Mouse (Mus musculus) cerebellum, adult 2 months (tissue): ENCODE measurements around the gene Krtap5-4. TPM values are rescaled to one million over a fixed set of nuclear protein-coding genes. Genes with fewer than 3 reads are reported as not detected.
"Not testable (repeated sequence)": the region's sequence is repeated elsewhere in the genome, so short reads cannot be mapped to it uniquely, and the experiment has no call there.

Source experiments
- DNase-seq, 2 experiments: peaks; one replicate each; pipeline ENCODE4 v3.0.0; 2021
- H3K27ac ChIP-seq: fragments of 200-500 bp; 2 replicates; pipeline ENCODE4 v1.5.1; 2012; ENCODE audit warnings: low read length, control low read depth, inconsistent platforms; ENCODE audit not compliant: insufficient read depth
- H3K27me3 ChIP-seq: fragments of 200-500 bp; 2 replicates; pipeline ENCODE4 v1.6.1; 2012; ENCODE audit warnings: inconsistent platforms, mild to moderate bottlenecking, low read length, moderate library complexity; ENCODE audit not compliant: control insufficient read depth, insufficient read depth
- H3K4me1 ChIP-seq: fragments of 200-500 bp; 2 replicates; pipeline ENCODE4 v1.6.1; 2011; ENCODE audit warnings: low read length; ENCODE audit not compliant: control insufficient read depth, insufficient read depth
- H3K4me3 ChIP-seq: fragments of 200-500 bp; replicated peaks from 2 replicates; pipeline ENCODE3; 2011; ENCODE audit warnings: mild to moderate bottlenecking, low read depth, low read length, control low read depth; ENCODE audit not compliant: insufficient read depth
- CTCF ChIP-seq: fragments of 200-500 bp; IDR thresholded peaks from 2 replicates; pipeline ENCODE4 v1.5.1; 2011; ENCODE audit warnings: low read depth, mild to moderate bottlenecking, control low read depth, low read length, moderate library complexity, borderline replicate concordance; ENCODE audit not compliant: insufficient read depth
- POLR2A ChIP-seq: fragments of 200-500 bp; IDR thresholded peaks from 2 replicates; pipeline ENCODE4 v1.6.1; 2011; ENCODE audit warnings: low read length, control low read depth, borderline replicate concordance; ENCODE audit not compliant: insufficient read depth
- WGBS: fragments of 180-500 bp; shearing (Covaris S2); methylation state at CpG from one replicate; pipeline ENCODE4 v1.1.7; 2018; 5-methylcytosine and 5-hydroxymethylcytosine counted together
- polyA plus RNA-seq: library from polyadenylated mRNA; depleted of rRNA; stranded (reverse); fragments of >200 nt; gene quantifications from 2 replicates; pipeline ENCODE4 v1.2.3, GENCODE M21; 2012

The Krtap5-4 gene
- polyA plus RNA-seq, 1 experiment = not detected

GRCm38 (mm10) chr7:142326714-142327445 lies 23.5 kb downstream of the Krtap5-4 start:
- 71% methylated on average over 9 of the region's 9 CpGs for WGBS
- DNase-seq = no peak
- no peaks in the 10 kb centered on the region; the same call in 1 of the 2 replicates for H3K4me1 ChIP-seq
- no peak overlapping the region for H3K4me3 ChIP-seq
- TF ChIP-seq CTCF = no peak
- TF ChIP-seq POLR2A = no peak
- no peak overlapping the region for H3K27ac ChIP-seq
- no peaks in the 10 kb centered on the region for H3K27me3 ChIP-seq

GRCm38 (mm10) chr7:142328507-142328906 lies 25.2 kb downstream of the Krtap5-4 start:
- H3K27me3 ChIP-seq = no peaks in the 10 kb centered on the region
- TF ChIP-seq POLR2A = no peak
- TF ChIP-seq CTCF = no peak
- H3K4me1 ChIP-seq = no peaks in the 10 kb centered on the region; the same call in 1 of the 2 replicates
- 89% methylated on average over 3 of the region's 3 CpGs for WGBS
- no peak overlapping the region for H3K27ac ChIP-seq
- no peak overlapping the region for H3K4me3 ChIP-seq
- no peak for DNase-seq

- Histone ChIP-seq H3K4me1 (peaks cover 10% of the 10 kb centered on the region), H3K27ac (no peak overlapping the region), H3K4me3 (no peak overlapping the region), H3K27me3 (no peaks in the 10 kb centered on the region)
- TF ChIP-seq CTCF (no peak), POLR2A (no peak)
- 31% methylated on average over 9 of the region's 9 CpGs for WGBS
- DNase-seq = peak in 1 of 2 experiments; percentile 9
Measured at GRCm38 (mm10) chr7:142330271-142330724, 26.9 kb downstream of the Krtap5-4 start.

GRCm38 (mm10) chr7:142331281-142331680 lies 27.9 kb downstream of the Krtap5-4 start:
- TF ChIP-seq CTCF (no peak), POLR2A (no peak)
- H3K4me3 ChIP-seq = no peak overlapping the region
- 93% methylated on average over 4 of the region's 4 CpGs for WGBS
- DNase-seq = no peak
- H3K27me3 ChIP-seq = no peaks in the 10 kb centered on the region
- H3K4me1 ChIP-seq = peaks cover 15% of the 10 kb centered on the region
- no peak overlapping the region for H3K27ac ChIP-seq

GRCm38 (mm10) chr7:142332741-142333140 lies 29.4 kb downstream of the Krtap5-4 start:
- peaks cover 15% of the 10 kb centered on the region for H3K4me1 ChIP-seq
- not testable (repeated sequence) for DNase-seq, H3K4me3 ChIP-seq, H3K27me3 ChIP-seq, H3K27ac ChIP-seq
- WGBS = 94% methylated on average over 5 of the region's 9 CpGs

- TF ChIP-seq CTCF = peak; percentile 96
- TF ChIP-seq POLR2A = no peak
- Histone ChIP-seq H3K4me3 (no peak overlapping the region), H3K27ac (no peak overlapping the region), H3K4me1 (peaks cover 15% of the 10 kb centered on the region), H3K27me3 (no peaks in the 10 kb centered on the region)
- peak; percentile 82 to 90 for DNase-seq
- 2% methylated on average over 3 of the region's 3 CpGs for WGBS
Measured at GRCm38 (mm10) chr7:142334246-142334645, 30.9 kb downstream of the Krtap5-4 start.

- TF ChIP-seq CTCF (no peak), POLR2A (no peak)
- no peaks in the 10 kb centered on the region for H3K27me3 ChIP-seq
- WGBS = 15% methylated on average over 8 of the region's 8 CpGs
Measured at GRCm38 (mm10) chr7:142335151-142335550, 31.8 kb downstream of the Krtap5-4 start.

GRCm38 (mm10) chr7:142340269-142340970 lies 37.1 kb downstream of the Krtap5-4 start:
- Histone ChIP-seq H3K27ac (no peak overlapping the region), H3K27me3 (no peaks in the 10 kb centered on the region), H3K4me3 (no peak overlapping the region), H3K4me1 (peaks cover 4% of the 10 kb centered on the region; the same call in 1 of the 2 replicates)
- no peak for TF ChIP-seq CTCF
- no peak for TF ChIP-seq POLR2A
- 73% methylated on average over 10 of the region's 10 CpGs for WGBS
- DNase-seq = no peak

More at GRCm38 (mm10) chr7:142335151-142335550, 31.8 kb downstream of the Krtap5-4 start:
- Histone ChIP-seq H3K4me3 (no peak overlapping the region), H3K4me1 (peaks cover 15% of the 10 kb centered on the region), H3K27ac (no peak overlapping the region)
- DNase-seq = peak; percentile 80 to 89
